Mouse (Mus musculus) fat pad, adult 2 months (tissue): ENCODE measurements around the gene Tff3.

Experiments
- DNase-seq: peaks from one replicate; pipeline ENCODE4 v3.0.0-alpha.2; 2011; ENCODE audit warnings: low read depth, low spot score; ENCODE audit errors: extremely low read depth

The Tff3 gene

DNA sequence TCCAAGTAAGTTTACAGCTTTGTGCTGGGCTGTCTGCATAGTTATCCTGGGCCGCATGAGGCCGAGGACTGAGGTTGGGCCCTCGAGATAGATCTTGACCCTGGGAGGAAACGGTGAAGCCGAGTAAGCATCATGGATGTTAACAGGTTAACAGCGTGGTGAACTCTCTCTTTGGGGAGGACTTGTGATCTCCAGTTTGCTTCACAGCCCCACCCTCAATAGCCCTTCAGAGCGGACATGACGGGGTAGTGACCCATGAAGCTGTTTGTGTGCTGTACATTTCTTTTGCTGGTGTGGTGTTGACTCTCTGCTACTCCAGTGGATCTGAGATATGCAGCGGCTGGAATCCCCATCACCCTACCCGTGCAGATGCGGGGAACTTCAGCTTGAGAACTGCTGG is 50.9 kb downstream of the Tff3 start:
- DNase-seq: no peak

DNA sequence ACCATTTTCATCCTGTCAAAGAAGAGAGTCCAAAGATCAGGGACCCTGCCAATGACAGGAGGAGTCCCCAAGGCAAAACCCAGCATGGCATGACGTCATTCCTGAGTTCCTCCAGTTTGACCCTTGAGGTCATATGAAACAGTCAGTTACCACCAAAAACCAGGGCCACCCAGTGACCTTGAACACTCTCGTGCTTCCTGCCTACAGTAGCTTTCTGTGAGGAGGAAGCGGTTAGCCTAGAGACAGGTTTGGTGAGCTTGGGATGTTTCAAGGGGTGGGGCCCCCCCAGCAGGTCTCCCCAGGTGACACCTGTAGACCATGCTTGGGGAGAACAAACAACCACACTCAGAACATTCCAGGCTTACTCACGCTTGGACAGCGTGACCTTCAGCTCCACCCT is 51.9 kb downstream of the Tff3 start:
- no peak for DNase-seq

DNA sequence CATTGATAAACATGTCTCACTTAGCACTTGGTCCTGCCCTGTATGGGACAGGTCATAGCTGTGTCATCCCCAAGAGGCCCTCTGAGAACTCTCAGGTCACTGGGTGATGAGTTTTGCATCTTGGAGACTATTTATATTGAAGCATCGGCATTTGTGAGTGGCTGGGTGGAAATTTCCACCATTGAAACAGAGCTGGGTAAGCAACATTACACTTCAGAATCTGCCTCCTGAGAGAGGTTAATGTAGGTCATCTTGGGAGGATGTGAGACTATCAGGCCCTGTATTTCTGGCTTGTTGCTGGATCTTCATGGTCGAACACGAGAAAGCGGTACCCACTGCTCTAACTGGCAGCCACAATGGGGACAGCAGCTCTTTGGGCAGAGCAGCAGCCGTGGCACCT is 54.0 kb downstream of the Tff3 start:
- DNase-seq: no peak
